Mouse (Mus musculus) liver (tissue): ENCODE data around the gene Ifnar1.

ENCODE experiments used
- DNase-seq: peaks from one replicate; pipeline ENCODE4 v3.0.0-alpha.2; 2020; ENCODE audit warnings: mixed read lengths

The Ifnar1 gene

DNA sequence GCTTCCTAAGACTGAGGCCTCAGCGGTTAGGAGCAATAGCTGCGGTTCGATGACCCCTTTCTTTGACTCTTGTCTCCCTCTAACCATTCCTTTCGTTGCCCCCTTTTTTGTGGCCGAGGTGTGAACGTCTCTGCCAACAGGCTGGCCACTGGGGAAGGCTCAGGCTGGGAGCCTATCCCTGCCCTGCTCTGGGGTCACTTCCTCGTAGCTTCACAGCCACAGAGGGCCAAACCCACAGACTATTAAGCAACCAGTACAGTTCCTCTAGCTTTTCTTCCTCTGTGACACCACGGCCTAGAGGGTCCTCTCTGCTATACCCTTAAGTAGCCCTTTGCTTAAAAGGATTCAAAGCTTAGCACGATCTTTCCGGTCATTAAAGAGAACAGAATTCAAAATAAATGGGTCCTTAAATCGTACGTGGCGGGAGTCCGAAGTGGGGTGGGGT lies 61.4 kb downstream of the Ifnar1 start:
- peak; percentile 52 for DNase-seq

GRCm38 (mm10) chr16:91546836-91547741 lies 62.1 kb downstream of the Ifnar1 start, which contains the start of gene Ifngr2:
Ifngr2 (plus strand) TSS chr16:91547072.
- DNase-seq, result peak; percentile 90

DNA sequence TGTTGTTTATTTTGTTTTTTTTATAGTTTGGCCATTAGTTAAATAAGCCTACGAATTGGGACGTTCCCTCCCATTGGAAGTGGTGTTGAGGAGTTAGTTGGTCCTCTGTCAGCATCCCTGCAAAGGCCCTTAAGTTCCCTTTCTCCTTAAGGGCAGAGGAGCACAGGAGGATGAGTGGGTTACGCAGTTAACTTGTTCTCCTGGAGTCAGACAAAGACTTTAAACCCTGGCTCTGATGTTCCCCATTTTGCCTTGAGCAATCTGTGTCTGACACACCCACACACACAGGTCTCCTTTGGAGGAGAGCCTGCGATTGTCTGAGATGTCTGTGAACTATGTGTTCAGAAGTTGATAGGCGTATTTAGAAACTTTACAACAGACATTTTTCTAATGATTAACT lies 62.9 kb downstream of the Ifnar1 start:
- no peak for DNase-seq

- no peak for DNase-seq
Measured at GRCm38 (mm10) chr16:91548586-91548985, 63.5 kb downstream of the Ifnar1 start.

- DNase-seq, result no peak
Measured at GRCm38 (mm10) chr16:91548996-91549395, 64.0 kb downstream of the Ifnar1 start.

- DNase-seq, result no peak
Measured at GRCm38 (mm10) chr16:91549616-91550015, 64.6 kb downstream of the Ifnar1 start.

- DNase-seq, result peak; percentile 77
Measured at GRCm38 (mm10) chr16:91551081-91551524, 66.1 kb downstream of the Ifnar1 start.

- DNase-seq, result no peak
Measured at GRCm38 (mm10) chr16:91552072-91552471, 67.0 kb downstream of the Ifnar1 start.

DNA sequence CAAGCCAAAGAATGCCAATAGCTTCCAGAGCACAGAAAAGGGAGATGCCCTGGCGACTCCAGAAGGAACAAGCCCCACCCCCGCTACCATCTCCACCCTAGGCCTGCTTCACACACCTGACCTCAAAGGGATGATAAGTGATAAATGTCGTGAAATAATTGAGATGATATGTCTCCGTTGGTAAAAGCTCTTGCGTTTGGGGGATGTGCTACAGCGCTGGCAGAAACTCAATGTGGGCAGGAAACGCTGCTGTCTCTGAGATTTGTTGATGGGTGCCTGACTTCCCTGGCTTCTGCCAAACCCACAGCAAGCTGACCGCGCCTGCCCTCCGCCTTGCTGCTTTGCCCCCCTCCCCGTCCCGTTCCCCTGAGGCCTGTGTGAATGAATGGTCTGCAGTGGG lies 68.6 kb downstream of the Ifnar1 start:
- no peak for DNase-seq

DNA sequence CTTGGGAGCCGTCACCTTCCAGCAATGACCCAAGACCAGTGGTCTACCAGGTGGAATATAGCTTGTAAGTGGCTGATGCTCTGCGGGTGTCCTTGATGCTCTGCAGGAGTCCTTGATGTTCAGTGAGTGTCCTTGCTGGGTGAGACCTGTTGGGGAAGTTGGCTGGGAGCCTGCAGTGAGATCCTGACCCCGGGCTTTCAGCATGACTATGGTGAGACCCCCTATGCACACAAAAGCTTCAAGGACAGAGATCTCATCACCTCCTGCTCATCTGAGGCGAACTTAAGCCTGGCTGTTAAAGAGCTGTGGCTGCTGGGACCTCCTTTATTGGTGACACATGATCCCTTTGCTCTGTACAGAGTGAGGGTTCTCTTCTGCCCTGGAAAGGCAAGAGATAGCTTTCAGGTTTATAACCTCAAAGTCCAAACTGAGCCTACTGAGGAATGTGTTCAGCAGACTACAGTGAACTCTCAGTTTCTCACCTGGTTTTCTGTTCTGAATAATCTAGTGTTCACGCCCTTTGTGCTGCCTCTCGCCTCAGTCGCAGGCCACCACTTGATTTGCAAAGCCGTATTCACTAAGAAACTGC lies 70.1 kb downstream of the Ifnar1 start:
- no peak for DNase-seq

DNA sequence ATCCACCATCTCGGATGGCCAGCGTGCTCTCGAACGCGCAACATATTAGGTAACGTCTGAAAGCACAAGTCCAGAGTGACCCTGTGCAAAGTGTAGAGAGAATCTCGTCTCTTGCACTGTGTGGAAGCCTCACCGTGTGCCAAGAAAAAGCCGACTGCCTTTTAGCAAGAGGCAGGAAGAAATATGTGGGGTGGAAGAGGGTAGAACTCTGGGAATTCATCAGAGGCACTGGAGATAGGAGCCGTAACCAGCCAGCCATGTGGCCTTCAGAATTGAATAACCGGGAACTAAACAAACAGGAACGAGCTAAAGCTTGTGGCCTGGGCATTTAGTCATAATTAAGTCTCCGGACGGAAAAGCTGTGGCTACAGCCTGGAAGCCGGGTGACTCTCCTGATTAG lies 71.6 kb downstream of the Ifnar1 start:
- no peak for DNase-seq
